Mouse (Mus musculus) erythroid progenitor cell, adult 5-6 weeks (primary cell): ENCODE data around the gene Sst. TPM values are rescaled to one million over a fixed set of nuclear protein-coding genes. Genes with fewer than 3 reads are reported as not detected.

ENCODE experiments used
- ATAC-seq: replicated peaks from 2 replicates; pipeline ENCODE4 v1.8.0; 2016; ENCODE audit warnings: moderate number of reproducible peaks, mild to moderate bottlenecking, moderate TSS enrichment, inconsistent platforms; ENCODE audit not compliant: poor library complexity, low FRiP score, severe bottlenecking
- total RNA-seq, 2 experiments: library from RNA; stranded (forward) in 1 of 2; stranded (reverse) in 1 of 2; fragments of 150-400 nt in 1 of 2; fragments of 186-747, 209-891 nt in 1 of 2; gene quantifications; 2 replicates each; pipeline versions ENCODE4 v1.2.3 to v1.2.4; 2015 to 2017; ENCODE audit warnings: low replicate concordance in 2 of 2

The Sst gene
- total RNA-seq, 2 experiments from 2014 or later = not detected

DNA sequence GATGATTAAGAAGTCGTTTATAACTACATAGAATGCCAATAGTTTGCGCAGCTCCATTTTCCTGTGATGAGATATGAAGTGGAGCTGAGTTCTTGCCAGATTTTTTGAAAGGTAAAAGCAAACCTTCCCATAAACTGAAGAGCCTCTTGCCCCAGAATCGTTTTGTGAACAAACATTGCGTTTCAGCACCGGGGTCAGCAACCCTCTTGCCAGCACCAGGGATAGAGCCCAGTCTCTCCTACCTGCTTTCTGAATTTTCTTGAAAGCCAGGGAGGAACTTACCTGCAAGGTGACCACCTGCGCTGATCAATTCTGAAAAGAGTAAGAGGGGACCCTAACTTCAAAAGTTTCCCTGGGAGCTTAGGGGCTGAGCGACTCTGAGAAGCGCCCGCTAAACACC is 607 bp downstream of the Sst start:
- ATAC-seq = no peak

GRCm38 (mm10) chr16:23887910-23888579 is 2.7 kb downstream of the Sst start:
- no peak for ATAC-seq

GRCm38 (mm10) chr16:23885098-23885497 is 5.7 kb downstream of the Sst start:
- no peak for ATAC-seq

DNA sequence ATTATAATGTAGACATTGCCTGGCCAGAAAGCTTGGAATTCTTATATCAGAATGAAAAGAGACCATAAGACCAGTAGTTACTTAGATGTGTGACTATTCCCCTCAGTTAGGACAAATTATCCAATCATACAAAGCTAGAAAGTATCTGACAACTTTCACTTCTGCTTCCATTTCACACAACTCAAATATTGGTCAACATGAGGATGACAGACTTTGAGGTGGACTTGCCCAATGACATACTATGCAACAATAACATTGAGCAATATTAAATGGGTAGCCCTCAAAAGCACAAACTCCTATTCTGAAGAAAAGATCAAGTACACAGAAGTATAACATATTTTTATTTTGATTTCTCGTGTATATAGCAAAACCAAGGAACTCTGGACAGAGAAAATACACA is 35.5 kb downstream of the Sst start:
- ATAC-seq = no peak

DNA sequence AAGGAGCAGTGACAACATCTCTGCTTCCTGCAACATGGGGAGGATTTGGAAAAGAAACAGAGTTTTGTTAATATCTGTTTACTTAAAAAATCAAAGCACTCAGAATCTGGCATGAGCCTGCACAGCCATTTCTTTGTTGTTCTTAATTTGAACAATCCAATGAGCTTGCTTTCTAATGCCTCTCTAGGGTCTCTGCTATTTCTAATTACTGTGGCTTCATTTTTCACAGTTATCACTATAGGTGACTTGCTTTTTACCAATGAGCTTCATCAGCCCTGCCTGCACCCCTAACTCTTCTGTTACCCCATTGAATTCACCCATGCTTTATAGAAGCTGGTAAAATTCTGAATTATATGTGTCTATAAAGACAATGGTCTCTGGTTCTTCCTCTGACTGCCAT is 41.0 kb downstream of the Sst start:
- no peak for ATAC-seq

DNA sequence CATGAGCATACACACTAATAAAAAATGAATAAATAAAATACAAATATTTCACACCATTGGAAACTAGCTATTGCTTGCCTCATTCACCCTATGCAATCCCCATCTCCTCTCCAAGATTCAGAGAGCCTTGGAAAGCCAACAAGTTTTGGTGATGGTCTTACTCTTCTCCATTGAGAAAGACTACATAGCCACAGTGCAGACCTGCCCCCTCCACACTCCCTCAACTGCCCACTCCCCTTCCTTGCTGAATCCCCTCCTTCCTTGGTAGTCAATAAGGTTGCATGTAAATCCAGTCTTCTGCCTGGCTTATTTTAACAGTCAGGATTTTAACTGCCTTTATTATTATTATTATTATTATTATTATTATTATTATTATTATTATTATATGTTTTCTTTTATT is 41.6 kb downstream of the Sst start:
- no peak for ATAC-seq

- ATAC-seq = no peak
Measured at GRCm38 (mm10) chr16:23844622-23845021, 46.1 kb downstream of the Sst start.

DNA sequence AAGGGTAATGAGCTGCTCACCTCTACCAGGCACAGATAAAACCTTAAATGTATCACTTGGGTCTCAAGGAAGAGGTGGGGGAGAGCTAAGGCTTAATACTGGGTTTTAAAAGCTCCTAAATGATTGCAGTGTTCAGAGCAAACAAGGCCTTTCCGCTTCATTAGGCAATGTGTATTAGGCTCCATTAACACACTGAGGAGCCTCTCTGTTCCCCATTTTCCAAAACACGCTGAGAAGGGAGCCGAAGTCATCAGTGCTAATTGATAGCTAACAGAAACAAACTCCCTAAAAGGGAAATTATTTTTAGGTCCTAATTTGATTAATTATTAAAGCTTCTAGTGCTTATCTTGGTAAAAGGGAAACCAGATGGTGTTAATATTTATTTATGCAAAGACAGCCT is 48.1 kb downstream of the Sst start:
- ATAC-seq = no peak

Other genes starting within 250 kb of the Sst start
- not detected in 2 replicates for gene Rtp2, start 41.4 kb upstream of the Sst start, total RNA-seq (2015; ENCODE audit: low replicate concordance)
- not detected in 2 replicates for gene Rtp2, start 41.4 kb upstream of the Sst start, total RNA-seq (2017; ENCODE audit: low replicate concordance)
- not detected in 2 replicates for gene Gm37419, start 97.5 kb upstream of the Sst start, total RNA-seq (2015; ENCODE audit: low replicate concordance)
- not detected in 2 replicates for gene Gm37419, start 97.5 kb upstream of the Sst start, total RNA-seq (2017; ENCODE audit: low replicate concordance)
- gene Bcl6, start 97.9 kb upstream of the Sst start, total RNA-seq (2015; ENCODE audit: low replicate concordance) = 6.3 and 6.5 TPM in 2 replicates
- 2.1 and 2.2 TPM in 2 replicates for gene Bcl6, start 97.9 kb upstream of the Sst start, total RNA-seq (2017; ENCODE audit: low replicate concordance)